Mouse (Mus musculus) megakaryocyte, embryonic 14.5 days (primary cell): ENCODE data around the gene Nr2c2ap.

Experiments used
- FLI1 ChIP-seq: IDR thresholded peaks from 2 replicates; pipeline ENCODE4 v1.6.1; 2012; ENCODE audit warnings: low read length, inconsistent platforms, mixed read lengths
- GATA1 ChIP-seq: IDR thresholded peaks from 3 replicates; pipeline ENCODE4 v1.6.1; 2012; ENCODE audit warnings: mixed read lengths, low read length, inconsistent platforms, borderline replicate concordance

DNA sequence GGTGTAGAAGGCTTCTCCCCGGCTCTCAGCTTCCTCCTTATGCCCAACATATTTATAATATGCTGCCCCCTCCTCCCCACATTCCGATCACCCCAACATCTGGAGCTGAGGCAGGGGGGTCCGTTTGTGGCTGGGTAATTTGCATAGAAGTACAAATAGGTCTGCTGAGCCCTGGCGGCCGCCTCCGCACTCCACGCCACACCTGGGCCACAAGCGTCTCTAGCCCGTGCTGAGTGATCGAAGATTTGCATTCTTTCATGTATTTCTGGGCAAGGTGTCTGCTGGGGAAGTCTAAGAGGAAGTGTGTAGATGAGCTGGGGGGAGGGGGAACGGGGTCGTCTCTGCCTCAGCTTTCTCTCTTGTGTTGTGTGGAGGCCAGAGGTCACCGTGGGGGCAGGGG is 28.9 kb downstream of the Nr2c2ap start:
- no peak for TF ChIP-seq GATA1
- TF ChIP-seq FLI1 = no peak
